Mouse (Mus musculus) heart, postnatal 36 days (tissue): ENCODE results near the gene Polr2e. TPM values are rescaled to one million over a fixed set of nuclear protein-coding genes. Genes with fewer than 3 reads are reported as not detected.

ENCODE experiments used
- DNase-seq, 2 experiments: peaks; one replicate each; pipeline ENCODE4 v3.0.0; 2021 to 2022
- intact Hi-C: fragments of 180-260 bp; cut with DNase I; formaldehyde crosslinking; loops from one replicate; pipeline ENCODE4 v1.15.1; 2025
- total RNA-seq, 2 experiments: library from RNA; stranded (reverse); gene quantifications; 2 replicates each; pipeline ENCODE4 v1.2.3; 2021

The Polr2e gene
- total RNA-seq, 2 experiments from 2014 or later, result 88.5 to 96.4 TPM

GRCm38 (mm10) chr10:79995636-79996035, 44.0 kb downstream of the Polr2e start:
- intact Hi-C loops, result loop anchor here (10.0 kb wide), 1 partner anchor 699 kb away; no protein-coding TSS in a partner anchor
- no peak for DNase-seq

DNA sequence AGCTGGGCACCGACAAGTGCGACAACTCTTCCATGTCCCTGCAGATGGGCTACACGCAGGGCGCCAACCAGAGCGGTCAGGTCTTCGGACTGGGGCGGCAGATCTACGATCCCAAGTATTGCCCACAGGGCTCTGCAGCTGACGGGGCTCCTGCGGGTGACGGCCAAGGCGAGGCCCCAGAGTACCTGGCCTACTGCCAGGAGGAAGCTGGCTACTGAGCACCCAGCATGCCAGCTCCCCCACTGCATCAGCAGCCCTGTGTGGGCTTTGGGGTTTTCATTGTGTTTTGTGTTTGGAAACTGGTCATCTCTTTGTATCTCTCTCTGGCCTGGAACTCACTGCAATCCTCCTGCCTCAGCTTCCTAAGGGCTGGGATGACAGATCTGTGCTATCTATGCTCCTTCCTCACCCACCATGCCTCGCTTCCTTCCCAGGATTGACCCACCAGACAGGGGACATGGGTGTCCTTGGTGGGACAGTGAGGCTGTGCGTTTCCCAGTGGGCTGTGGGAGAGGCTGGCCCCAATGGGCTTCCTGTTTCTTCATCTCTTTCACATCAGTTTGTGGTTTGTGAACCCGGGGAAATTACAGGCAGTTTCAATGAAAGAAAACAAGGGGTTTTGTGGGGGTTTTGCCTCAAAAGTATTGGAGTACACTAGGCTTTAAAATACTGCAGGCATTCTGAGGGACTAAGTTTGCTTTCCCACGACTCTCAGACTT, 45.0 kb downstream of the Polr2e start:
- peak; percentile 35 to 51 for DNase-seq
- intact Hi-C loops, result loop anchor here (10.0 kb wide), 1 partner anchor 700 kb away; no protein-coding TSS in a partner anchor

- no peak for DNase-seq
- intact Hi-C loops, result loop anchor here (2.0 to 10.0 kb wide), 2 partner anchors 43 to 703 kb away; no protein-coding TSS in a partner anchor
Measured at GRCm38 (mm10) chr10:79991548-79991947, 48.0 kb downstream of the Polr2e start.

DNA sequence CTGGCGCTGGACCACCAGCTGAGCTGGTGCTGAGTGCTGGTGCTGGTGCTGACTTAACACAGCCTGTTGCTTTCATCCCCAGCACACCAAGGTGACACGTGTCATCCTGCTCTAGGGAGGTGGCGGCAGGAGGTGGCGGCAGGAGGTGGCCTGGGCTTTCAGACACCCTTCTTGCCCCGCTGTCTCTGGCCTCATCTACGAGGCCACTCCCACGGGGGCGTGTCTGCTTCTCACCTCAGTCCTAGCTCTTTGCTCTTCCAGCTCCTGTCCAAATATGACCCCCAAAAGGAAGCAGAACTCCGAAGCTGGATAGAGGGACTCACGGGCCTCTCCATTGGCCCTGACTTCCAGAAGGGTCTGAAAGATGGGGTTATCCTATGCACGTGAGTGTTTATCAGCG, 48.5 kb downstream of the Polr2e start:
- intact Hi-C loops, result loop anchor here (2.0 to 10.0 kb wide), 2 partner anchors 44 to 704 kb away; no protein-coding TSS in a partner anchor

DNA sequence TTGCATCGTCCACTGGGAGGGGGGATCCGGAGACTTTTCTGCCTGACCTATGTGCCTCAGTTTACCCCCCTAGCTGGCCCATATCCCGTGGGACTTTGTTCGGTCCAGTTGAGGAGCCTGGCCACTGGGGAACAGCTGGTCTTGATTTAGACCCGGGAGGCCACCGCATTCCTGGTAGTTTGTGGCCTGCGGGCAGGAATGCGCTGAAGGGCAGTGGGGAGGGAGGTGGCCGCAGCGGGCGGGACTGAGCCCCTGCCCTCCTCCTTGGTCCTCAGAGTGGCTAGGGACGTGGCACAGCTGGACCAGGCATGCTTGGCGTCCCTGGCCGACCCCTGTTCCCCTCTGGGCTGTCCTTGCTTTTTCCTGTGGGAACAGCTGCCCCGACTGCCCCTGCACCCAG, 49.7 kb downstream of the Polr2e start:
- no peak for DNase-seq
- intact Hi-C loops, result loop anchor here (2.0 to 10.0 kb wide), 2 partner anchors 45 to 705 kb away; no protein-coding TSS in a partner anchor

More for the DNA sequence above, 48.5 kb downstream of the Polr2e start:
- DNase-seq, result no peak

- DNase-seq, result no peak
- intact Hi-C loops, result no loop called here
Measured at GRCm38 (mm10) chr10:79989272-79989786, 50.3 kb downstream of the Polr2e start.

GRCm38 (mm10) chr10:79988506-79989271, 50.9 kb downstream of the Polr2e start, which contains the start of gene Cnn2:
Gene Cnn2, plus strand, starts transcription at chr10:79988584.
- peak; percentile 73 to 81 for DNase-seq
- intact Hi-C loops, result no loop called here

GRCm38 (mm10) chr10:79987771-79988505, 51.7 kb downstream of the Polr2e start:
- peak in 1 of 2 experiments; percentile 37 for DNase-seq
- intact Hi-C loops, result loop anchor here (1.0 kb wide), 1 partner anchor 128 kb away; no protein-coding TSS in a partner anchor

GRCm38 (mm10) chr10:79986963-79987362, 52.6 kb downstream of the Polr2e start:
- peak; percentile 88 to 93 for DNase-seq
- intact Hi-C loops, result loop anchor here (1.0 kb wide), 1 partner anchor 129 kb away; no protein-coding TSS in a partner anchor

DNA sequence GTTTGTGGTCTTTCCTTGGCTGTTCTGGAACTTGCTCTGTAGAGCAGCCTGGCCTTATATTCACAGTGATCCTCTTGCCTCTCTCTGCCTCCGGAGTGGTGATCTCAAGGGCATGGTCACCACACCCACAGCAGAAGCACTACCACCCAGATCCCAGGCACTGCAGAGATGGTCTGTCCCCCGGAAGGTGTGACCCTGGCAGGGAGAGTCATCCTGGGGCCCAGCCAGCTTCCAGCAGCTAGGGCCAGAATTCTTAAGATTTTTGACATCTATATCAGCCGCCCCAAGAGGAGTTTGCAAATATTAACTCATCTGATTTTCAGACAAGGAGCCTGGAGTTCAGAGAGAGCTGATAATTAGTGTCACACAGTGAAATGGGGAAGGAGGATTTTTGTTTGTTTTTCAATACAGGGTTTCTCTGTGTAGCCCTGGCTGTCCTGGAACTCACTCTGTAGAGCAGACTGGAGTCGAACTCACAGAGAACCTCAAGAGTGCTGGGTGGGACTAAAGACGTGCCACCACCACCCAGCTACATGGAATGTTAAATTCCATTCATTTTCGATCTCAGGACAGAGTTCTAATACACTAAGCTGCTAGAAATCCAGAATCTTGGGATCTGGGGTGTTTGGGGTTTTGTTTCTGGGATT, 53.2 kb downstream of the Polr2e start:
- DNase-seq, result peak; percentile 49 to 59
- intact Hi-C loops, result no loop called here

Other genes with a start within 250 kb of the Polr2e start
- gene Prss57, start 248.8 kb downstream of the Polr2e start, total RNA-seq, result not detected
- gene Palm, start 246.2 kb downstream of the Polr2e start, total RNA-seq, result 10 to 100 TPM; 56.0 to 87.0 TPM
- gene Misp, start 218.8 kb downstream of the Polr2e start, total RNA-seq, result under 1 TPM in 1 of 2 experiments, not detected in 1; 0.62 TPM
- 10 to 100 TPM; 50.9 to 51.2 TPM for gene Ptbp1, start 185.4 kb downstream of the Polr2e start, total RNA-seq
- not detected for gene Prtn3, start 165.3 kb downstream of the Polr2e start, total RNA-seq
- gene Plppr3, start 165.2 kb downstream of the Polr2e start, total RNA-seq, result not detected
- gene Elane, start 153.5 kb downstream of the Polr2e start, total RNA-seq, result not detected
- gene Cfd, start 148.9 kb downstream of the Polr2e start, total RNA-seq, result 10 to 100 TPM; 11.6 to 63.9 TPM
- 10 to 100 TPM; 53.0 to 53.2 TPM for gene Med16, start 130.9 kb downstream of the Polr2e start, total RNA-seq
- gene Gm26602, start 128.9 kb downstream of the Polr2e start, total RNA-seq, result not detected
- gene Kiss1r, start 122.8 kb downstream of the Polr2e start, total RNA-seq, result under 1 TPM; 0.17 to 0.38 TPM
- gene R3hdm4, start 118.6 kb downstream of the Polr2e start, total RNA-seq, result 10 to 100 TPM; 81.0 to 88.1 TPM
- 1 to 10 TPM; 1.9 to 2.6 TPM for gene Arid3a, start 112.8 kb downstream of the Polr2e start, total RNA-seq
- gene Wdr18, start 79.6 kb downstream of the Polr2e start, total RNA-seq, result 10 to 100 TPM; 25.6 to 28.8 TPM
- under 1 TPM; 0.27 to 0.28 TPM for gene Grin3b, start 69.1 kb downstream of the Polr2e start, total RNA-seq
- 100 to 1,000 TPM; 107 to 120 TPM for gene Tmem259, start 55.5 kb downstream of the Polr2e start, total RNA-seq
- gene Cnn2, start 51.2 kb downstream of the Polr2e start, total RNA-seq, result 10 to 100 TPM; 29.9 to 30.6 TPM
- 1 to 10 TPM; 7.7 to 7.9 TPM for gene Abca7, start 43.3 kb downstream of the Polr2e start, total RNA-seq
- 1 to 10 TPM; 4.1 to 5.9 TPM for gene Arhgap45, start 23.1 kb downstream of the Polr2e start, total RNA-seq
- gene Gpx4, start 7.4 kb upstream of the Polr2e start, total RNA-seq, result 100 to 1,000 TPM; 863 to 871 TPM
- gene Sbno2, start 65.8 kb upstream of the Polr2e start, total RNA-seq, result 10 to 100 TPM; 11.2 to 12.2 TPM
- 100 to 1,000 TPM; 137 to 165 TPM for gene Stk11, start 76.0 kb upstream of the Polr2e start, total RNA-seq
- gene Atp5d, start 98.8 kb upstream of the Polr2e start, total RNA-seq, result 1,000 to 10,000 TPM; 1,105 to 1,168 TPM
- gene Cbarp, start 101.0 kb upstream of the Polr2e start, total RNA-seq, result 1 to 10 TPM; 2.0 to 4.7 TPM
- gene Midn, start 108.5 kb upstream of the Polr2e start, total RNA-seq, result 100 to 1,000 TPM in 1 of 2 experiments, 10 to 100 TPM in 1; 99.9 to 117 TPM
- 10 to 100 TPM; 48.2 to 67.0 TPM for gene Cirbp, start 126.2 kb upstream of the Polr2e start, total RNA-seq
- 1 to 10 TPM; 4.4 to 4.6 TPM for gene 1600002K03Rik, start 133.1 kb upstream of the Polr2e start, total RNA-seq
- 1 to 10 TPM in 1 of 2 experiments, under 1 TPM in 1; 0.75 to 1.1 TPM for gene Efna2, start 139.7 kb upstream of the Polr2e start, total RNA-seq
- 10 to 100 TPM; 13.1 to 15.3 TPM for gene Mum1, start 186.6 kb upstream of the Polr2e start, total RNA-seq
- gene Ndufs7, start 209.3 kb upstream of the Polr2e start, total RNA-seq, result 100 to 1,000 TPM; 962 to 997 TPM
- 10 to 100 TPM in 1 of 2 experiments, 1 to 10 TPM in 1; 8.9 to 12.0 TPM for gene Gamt, start 221.2 kb upstream of the Polr2e start, total RNA-seq
- 10 to 100 TPM; 57.7 to 58.5 TPM for gene Dazap1, start 221.7 kb upstream of the Polr2e start, total RNA-seq